Mouse (Mus musculus) intestine, postnatal 0 days (tissue): ENCODE data around the gene Tyrobp. TPM values are rescaled to one million over a fixed set of nuclear protein-coding genes. Genes with fewer than 3 reads are reported as not detected.

Experiments used
- ATAC-seq: fragments of 200-750 bp; cut with Nextera tagmentation; 2 replicates; pipeline ENCODE4 v1.8.0; 2017; ENCODE audit warnings: mild to moderate bottlenecking, moderate TSS enrichment, moderate library complexity
- H3K27ac ChIP-seq: fragments of 300-500 bp; sonication (generic); 2 replicates; pipeline ENCODE4 v1.5.1; 2014; ENCODE audit warnings: mild to moderate bottlenecking, low read depth, low read length, moderate library complexity
- H3K27me3 ChIP-seq: fragments of 300-500 bp; sonication (generic); replicated peaks from 2 replicates; pipeline ENCODE4 v1.6.1; 2014; ENCODE audit warnings: low read length, mixed read lengths; ENCODE audit not compliant: control insufficient read depth, insufficient read depth
- H3K36me3 ChIP-seq: fragments of 300-500 bp; sonication (generic); 2 replicates; pipeline ENCODE4 v1.6.1; 2014; ENCODE audit warnings: mild to moderate bottlenecking, moderate library complexity; ENCODE audit not compliant: control insufficient read depth, insufficient read depth
- H3K4me1 ChIP-seq: fragments of 300-500 bp; sonication (generic); replicated peaks from 2 replicates; pipeline ENCODE4 v1.6.1; 2014; ENCODE audit warnings: antibody characterized with exemption, low read length, mixed read lengths; ENCODE audit not compliant: control insufficient read depth, insufficient read depth
- H3K4me2 ChIP-seq: fragments of 300-500 bp; sonication (generic); replicated peaks from 2 replicates; pipeline ENCODE4 v1.6.1; 2014; ENCODE audit warnings: low read depth, mild to moderate bottlenecking, moderate library complexity
- H3K4me3 ChIP-seq: fragments of 300-500 bp; sonication (generic); 2 replicates; pipeline ENCODE4 v1.5.1; 2014; ENCODE audit warnings: low read depth, low read length
- H3K9ac ChIP-seq: fragments of 300-500 bp; sonication (generic); 2 replicates; pipeline ENCODE4 v1.6.1; 2014; ENCODE audit warnings: mild to moderate bottlenecking, low read depth, low read length
- H3K9me3 ChIP-seq: fragments of 300-500 bp; sonication (generic); 2 replicates; pipeline ENCODE4 v1.6.1; 2016; ENCODE audit warnings: mixed run types; ENCODE audit not compliant: control insufficient read depth
- CTCF ChIP-seq: sonication (generic); IDR thresholded peaks from 2 replicates; pipeline ENCODE4 v1.5.1; 2016; ENCODE audit warnings: low read depth, mild to moderate bottlenecking, control low read depth, antibody characterized with exemption, moderate library complexity
- WGBS: fragments of 180-500 bp; shearing (Covaris S2); extraction: QIAGEN DNeasy Blood & Tissue Kit; methylation state at CpG from one replicate; pipeline ENCODE4 v1.1.7; 2014; 5-methylcytosine and 5-hydroxymethylcytosine counted together
- polyA plus RNA-seq: library from polyadenylated mRNA; unstranded; fragments of >200 nt; fragmentation: Nextera tagmentation; extraction: Ambion mirVana; gene quantifications from 2 replicates; pipeline ENCODE4 v1.2.1, GENCODE M21; 2015

The Tyrobp gene
- 60.0 and 63.6 TPM in 2 replicates for polyA plus RNA-seq

DNA sequence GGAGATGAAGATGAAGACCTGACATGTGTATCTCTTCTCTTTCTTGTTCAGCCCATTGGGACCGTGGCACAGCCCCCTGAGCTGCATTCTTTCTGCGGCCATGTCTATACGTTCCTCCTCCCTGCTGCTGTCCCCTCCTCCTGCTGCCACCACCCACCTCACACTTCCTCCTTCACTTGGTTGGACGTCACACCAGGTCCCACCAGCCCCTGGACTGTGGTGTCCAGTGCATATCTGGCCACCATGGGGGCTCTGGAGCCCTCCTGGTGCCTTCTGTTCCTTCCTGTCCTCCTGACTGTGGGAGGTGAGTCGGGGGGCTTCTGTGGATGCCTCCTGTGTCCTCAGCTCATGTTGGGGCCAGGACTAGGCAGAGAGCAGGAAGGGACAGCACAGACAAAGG, at the start of gene Tyrobp:
TSS of gene Tyrobp (plus strand) at position 165 of the 400 bp plus-strand sequence.
- WGBS: 58% methylated on average over 5 of the region's 5 CpGs
- ATAC-seq: no peak
- no peak for TF ChIP-seq CTCF
- no peak within 1 kb of the TSS for H3K9ac ChIP-seq
- H3K4me1 ChIP-seq: no peaks in the 10 kb centered on the region
- no peaks in the 10 kb centered on the region for H3K9me3 ChIP-seq
- no peak within 1 kb of the TSS for H3K27ac ChIP-seq
- H3K36me3 ChIP-seq: no peaks in the 10 kb centered on the region
- H3K4me2 ChIP-seq: no peak within 1 kb of the TSS
- H3K4me3 ChIP-seq: no peak within 1 kb of the TSS
- no peaks in the 10 kb centered on the region for H3K27me3 ChIP-seq

- H3K4me3 ChIP-seq: no peak overlapping the region
- no peak for TF ChIP-seq CTCF
- H3K4me2 ChIP-seq: no peak overlapping the region
- 0 out of 2 replicates have a peak, but pooled peaks cover 5% of the 10 kb centered on the region for H3K27me3 ChIP-seq
- no peaks in the 10 kb centered on the region for H3K4me1 ChIP-seq
- 86% methylated on average over 2 of the region's 2 CpGs for WGBS
- no peak overlapping the region for H3K27ac ChIP-seq
- no peaks in the 10 kb centered on the region for H3K9me3 ChIP-seq
- H3K9ac ChIP-seq: no peak overlapping the region
- H3K36me3 ChIP-seq: no peaks in the 10 kb centered on the region
- no peak for ATAC-seq
Observed at GRCm38 (mm10) chr7:30367466-30367865, 46.1 kb upstream of the Tyrobp start.

GRCm38 (mm10) chr7:30373501-30373962, 40.0 kb upstream of the Tyrobp start:
- ATAC-seq: peak; percentile 95
- Histone ChIP-seq H3K4me2 (peak overlapping the region; percentile 61), H3K27ac (no peak overlapping the region), H3K36me3 (no peaks in the 10 kb centered on the region), H3K4me1 (no peaks in the 10 kb centered on the region), H3K4me3 (peak overlapping the region; percentile 34), H3K9ac (no peak overlapping the region), H3K9me3 (no peaks in the 10 kb centered on the region), H3K27me3 (no peaks in the 10 kb centered on the region)
- peak; percentile 100 for TF ChIP-seq CTCF
- under 1% methylated on average over 21 of the region's 21 CpGs for WGBS

DNA sequence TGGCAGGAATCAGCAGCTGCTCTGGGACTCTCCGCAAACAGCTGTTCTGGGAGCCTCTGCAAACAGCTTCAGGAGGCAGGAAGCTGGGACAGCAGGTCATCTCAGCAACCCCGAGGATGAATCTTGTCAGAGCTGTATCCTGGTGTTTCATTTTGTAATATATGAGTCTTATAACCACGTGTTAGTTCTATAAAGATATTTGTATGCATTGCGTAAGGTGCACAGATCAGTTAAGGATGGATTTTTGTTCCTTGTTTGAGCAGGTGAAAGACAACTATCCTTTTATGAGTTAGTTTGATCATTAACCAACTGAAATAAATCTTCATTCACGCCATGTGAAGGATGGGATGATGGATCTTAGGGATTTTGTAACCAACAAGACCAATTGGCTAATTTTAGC, 33.5 kb upstream of the Tyrobp start:
- H3K27ac ChIP-seq: no peak overlapping the region
- ATAC-seq: peak; percentile 65
- no peaks in the 10 kb centered on the region for H3K27me3 ChIP-seq
- no peaks in the 10 kb centered on the region for H3K9me3 ChIP-seq
- H3K9ac ChIP-seq: no peak overlapping the region
- WGBS: 31% methylated on average over 5 of the region's 5 CpGs
- no peak overlapping the region for H3K4me3 ChIP-seq
- no peaks in the 10 kb centered on the region for H3K36me3 ChIP-seq
- H3K4me1 ChIP-seq: no peaks in the 10 kb centered on the region
- no peak overlapping the region for H3K4me2 ChIP-seq
- no peak for TF ChIP-seq CTCF

DNA sequence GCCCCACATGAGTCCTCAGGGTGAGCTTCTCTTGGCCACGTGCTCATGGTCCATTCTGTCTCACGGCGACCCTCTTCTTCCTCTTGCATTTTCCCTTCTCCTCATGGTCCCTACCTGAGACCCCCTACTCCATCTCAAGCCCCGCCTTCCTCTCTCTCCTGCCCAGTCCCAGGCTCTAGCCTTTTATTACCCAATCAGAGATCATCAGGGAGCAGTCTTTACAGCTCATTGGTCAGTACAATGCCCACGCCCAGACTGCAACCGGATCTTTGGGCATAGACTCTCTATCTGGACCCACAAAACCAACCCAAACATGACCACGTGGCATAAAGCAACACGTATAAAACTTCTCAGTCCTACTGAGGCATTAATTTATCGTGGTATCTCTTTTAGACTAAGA, 29.5 kb upstream of the Tyrobp start:
- Histone ChIP-seq H3K4me1 (no peaks in the 10 kb centered on the region), H3K4me2 (no peak overlapping the region), H3K27me3 (no peaks in the 10 kb centered on the region), H3K9ac (no peak overlapping the region), H3K9me3 (no peaks in the 10 kb centered on the region), H3K36me3 (no peaks in the 10 kb centered on the region), H3K27ac (no peak overlapping the region), H3K4me3 (no peak overlapping the region)
- ATAC-seq: no peak
- 85% methylated on average over 9 of the region's 9 CpGs for WGBS
- TF ChIP-seq CTCF: no peak

- Histone ChIP-seq H3K9ac (no peak overlapping the region), H3K4me3 (no peak overlapping the region), H3K27me3 (no peaks in the 10 kb centered on the region), H3K4me1 (no peaks in the 10 kb centered on the region), H3K27ac (no peak overlapping the region), H3K4me2 (no peak overlapping the region), H3K9me3 (no peaks in the 10 kb centered on the region), H3K36me3 (no peaks in the 10 kb centered on the region)
- no peak for ATAC-seq
- TF ChIP-seq CTCF: no peak
- WGBS: 68% methylated on average over 4 of the region's 4 CpGs
Observed at GRCm38 (mm10) chr7:30392746-30393520, 20.6 kb upstream of the Tyrobp start.
